Mouse (Mus musculus) ES-E14 (cell line): ENCODE results near the gene Phc1. TPM values are rescaled to one million over a fixed set of nuclear protein-coding genes. Genes with fewer than 3 reads are reported as not detected.

Experiments
- DNase-seq: peaks from one replicate; pipeline ENCODE4 v3.0.0-alpha.2; 2013; ENCODE audit warnings: low read depth, low spot score
- H3K27ac ChIP-seq: 2 replicates; pipeline ENCODE4 v1.5.1; 2012; ENCODE audit warnings: low read depth, mild to moderate bottlenecking, low read length, moderate library complexity, mixed read lengths; ENCODE audit not compliant: poor library complexity, insufficient read depth, severe bottlenecking
- H3K36me3 ChIP-seq: 2 replicates; pipeline ENCODE4 v1.6.1; 2012; ENCODE audit warnings: mild to moderate bottlenecking, low read length, moderate library complexity, mixed read lengths; ENCODE audit not compliant: control insufficient read depth, poor library complexity, insufficient read depth, severe bottlenecking
- H3K4me1 ChIP-seq, 2 experiments: fragments of 150-350 bp in 1 of 2; sonication (generic) in 1 of 2; 2 replicates each; pipeline ENCODE4 v1.6.1; 2012; ENCODE audit warnings: low read length in 2 of 2, mild to moderate bottlenecking in 1 of 2, mixed read lengths in 1 of 2; ENCODE audit not compliant: control insufficient read depth in 2 of 2, insufficient read depth in 2 of 2, poor library complexity in 1 of 2
- H3K4me3 ChIP-seq, 2 experiments: fragments of 150-350 bp in 1 of 2; sonication (generic) in 1 of 2; 2 replicates each; pipeline ENCODE4 v1.5.1; 2012; ENCODE audit warnings: low read length in 2 of 2, low read depth in 1 of 2, mild to moderate bottlenecking in 1 of 2, mixed read lengths in 1 of 2; ENCODE audit not compliant: insufficient read depth in 1 of 2, poor library complexity in 1 of 2, severe bottlenecking in 1 of 2
- H3K9ac ChIP-seq: 2 replicates; pipeline ENCODE4 v1.6.1; 2012; ENCODE audit warnings: low read depth, mild to moderate bottlenecking, low read length, mixed read lengths; ENCODE audit not compliant: poor library complexity, insufficient read depth, severe bottlenecking
- H3K9me3 ChIP-seq: fragments of 150-350 bp; sonication (generic); 2 replicates; pipeline ENCODE4 v1.6.1; 2012; ENCODE audit warnings: low read depth, mild to moderate bottlenecking, low read length; ENCODE audit not compliant: control insufficient read depth, insufficient read depth
- CHD2 ChIP-seq: IDR thresholded peaks from 2 replicates; pipeline ENCODE4 v1.6.1; 2014; ENCODE audit warnings: mild to moderate bottlenecking, low read depth, low read length, inconsistent platforms
- HCFC1 ChIP-seq: IDR thresholded peaks from 2 replicates; pipeline ENCODE4 v1.6.1; 2012; ENCODE audit warnings: low read length, inconsistent platforms, borderline replicate concordance; ENCODE audit not compliant: insufficient read depth
- MAFK ChIP-seq: IDR thresholded peaks from 2 replicates; pipeline ENCODE4 v1.6.1; 2014; ENCODE audit warnings: mild to moderate bottlenecking, low read depth, low read length, inconsistent platforms; ENCODE audit not compliant: insufficient read depth
- ZC3H11A ChIP-seq: IDR thresholded peaks from 2 replicates; pipeline ENCODE4 v1.6.1; 2012; ENCODE audit warnings: low read depth, mild to moderate bottlenecking, inconsistent platforms, low read length, borderline replicate concordance
- ZNF384 ChIP-seq: IDR thresholded peaks from 2 replicates; pipeline ENCODE4 v1.6.1; 2012; ENCODE audit warnings: low read depth, low read length, inconsistent platforms
- in situ Hi-C, 2 experiments: fragments of 600-800 bp; cut with MboI; formaldehyde crosslinking; loops; one replicate each; pipeline ENCODE4 v1.15.1; 2025; ENCODE audit warnings: low sequenced_read_pairs in 2 of 2, inconsistent platforms in 1 of 2; ENCODE audit not compliant: unreplicated experiment in 2 of 2
- total RNA-seq: library from RNA; depleted of rRNA; stranded (reverse); fragments of 300-350 nt; gene quantifications from 2 replicates; pipeline ENCODE4 v1.2.3, GENCODE M21; 2012

Gene Phc1
- total RNA-seq, 1 experiment: 169 TPM

- Histone ChIP-seq H3K27ac (no peak overlapping the region), H3K4me3 (no peak overlapping the region), H3K36me3 (no peaks in the 10 kb centered on the region), H3K9ac (no peak overlapping the region), H3K9me3 (no peaks in the 10 kb centered on the region), H3K4me1 (peaks cover 0 to 2% of the 10 kb centered on the region in 2 experiments; a peak in 1 of 4 replicates)
- in situ Hi-C loops: no loop called here
- TF ChIP-seq MAFK (no peak), CHD2 (no peak), ZNF384 (no peak), HCFC1 (no peak), ZC3H11A (no peak)
- no peak for DNase-seq
These were observed 44.5 kb upstream of the Phc1 start for GRCm38 (mm10) chr6:122384886-122385285.

- H3K36me3 ChIP-seq: no peaks in the 10 kb centered on the region; the same call in 1 of the 2 replicates
- no peak for DNase-seq
- H3K9ac ChIP-seq: no peak overlapping the region
- no peaks in the 10 kb centered on the region for H3K9me3 ChIP-seq
- H3K4me3 ChIP-seq: no peak overlapping the region
- peaks cover 2% of the 10 kb centered on the region in 2 experiments; a peak in 2 of 4 replicates for H3K4me1 ChIP-seq
- TF ChIP-seq ZNF384 (no peak), MAFK (no peak), ZC3H11A (no peak), CHD2 (no peak), HCFC1 (no peak)
- in situ Hi-C loops: no loop called here
- no peak overlapping the region for H3K27ac ChIP-seq
These were observed 42.9 kb upstream of the Phc1 start for GRCm38 (mm10) chr6:122383211-122383610.

- in situ Hi-C loops: no loop called here
- H3K4me3 ChIP-seq: no peak overlapping the region
- no peak for TF ChIP-seq MAFK
- no peak for TF ChIP-seq HCFC1
- no peak for TF ChIP-seq CHD2
- no peak for TF ChIP-seq ZC3H11A
- TF ChIP-seq ZNF384: no peak
- no peaks in the 10 kb centered on the region for H3K9me3 ChIP-seq
- H3K9ac ChIP-seq: no peak overlapping the region
- no peak for DNase-seq
- H3K36me3 ChIP-seq: no peaks in the 10 kb centered on the region; the same call in 1 of the 2 replicates
- peaks cover 4% of the 10 kb centered on the region in 2 experiments; a peak in 2 of 4 replicates for H3K4me1 ChIP-seq
- H3K27ac ChIP-seq: no peak overlapping the region
These were observed 41.7 kb upstream of the Phc1 start for GRCm38 (mm10) chr6:122382046-122382445.

GRCm38 (mm10) chr6:122368245-122368644, 27.9 kb upstream of the Phc1 start:
- H3K9me3 ChIP-seq: no peaks in the 10 kb centered on the region
- no peak for DNase-seq
- H3K4me3 ChIP-seq: no peak overlapping the region
- TF ChIP-seq ZC3H11A: no peak
- TF ChIP-seq ZNF384: no peak
- TF ChIP-seq HCFC1: no peak
- TF ChIP-seq CHD2: no peak
- no peak for TF ChIP-seq MAFK
- in situ Hi-C loops: no loop called here
- no peak overlapping the region for H3K9ac ChIP-seq
- peak overlapping the region; percentile 43; the same call in 1 of the 2 replicates for H3K27ac ChIP-seq
- no peaks in the 10 kb centered on the region for H3K36me3 ChIP-seq
- peaks cover 9 to 25% of the 10 kb centered on the region in 2 experiments; a peak in 3 of 4 replicates for H3K4me1 ChIP-seq

- in situ Hi-C loops: no loop called here
- TF ChIP-seq ZC3H11A: no peak
- TF ChIP-seq CHD2: no peak
- TF ChIP-seq HCFC1: no peak
- TF ChIP-seq ZNF384: no peak
- TF ChIP-seq MAFK: no peak
- no peak overlapping the region; the same call in 1 of the 2 replicates for H3K9ac ChIP-seq
- H3K4me3 ChIP-seq: no peak overlapping the region; a peak in 1 of 4 replicates
- no peaks in the 10 kb centered on the region for H3K36me3 ChIP-seq
- peak overlapping the region; percentile 64 for H3K27ac ChIP-seq
- peaks cover 9 to 22% of the 10 kb centered on the region in 2 experiments; a peak in 3 of 4 replicates for H3K4me1 ChIP-seq
- no peak for DNase-seq
- H3K9me3 ChIP-seq: no peaks in the 10 kb centered on the region
These were observed 26.6 kb upstream of the Phc1 start for GRCm38 (mm10) chr6:122366976-122367375.
